Comparison of ENCODE assay signal across 8 mouse cellular contexts in the genomic region with DNA sequence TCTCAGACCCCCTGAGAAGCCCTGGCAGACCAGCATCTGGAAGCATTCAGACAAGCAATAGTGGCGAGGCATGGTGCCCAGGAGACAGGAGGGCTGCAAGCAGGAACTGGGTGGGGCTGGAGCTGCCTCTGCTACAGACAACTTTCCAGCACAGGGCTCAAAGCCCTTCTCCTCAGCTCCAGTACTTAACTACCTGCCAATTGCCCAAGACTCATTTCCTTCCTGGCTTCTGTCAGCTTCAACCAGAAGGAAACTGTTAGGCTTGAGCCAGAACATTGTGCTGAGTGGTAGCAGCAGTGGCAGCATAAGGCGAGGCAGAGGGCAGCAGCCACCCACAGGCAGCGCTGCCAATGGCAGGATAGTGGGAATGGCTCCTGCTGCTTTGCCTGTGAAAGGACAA.
DNase-seq lines count a peak whose midpoint lies in the region; ATAC-seq lines count a peak whose summit lies in the region.

No protein-coding gene starts in this region.

- no peak overlapping the region for H3K27ac ChIP-seq in heart, embryonic 14.5 days (replicated peaks in 1 of 2; ENCODE audit: control insufficient read depth in 1 of 2, insufficient read depth in 1 of 2, low read depth in 2 of 2, low read length in 2 of 2)
- no peak overlapping the region for H3K27ac ChIP-seq in embryonic facial prominence, embryonic 11.5 days (replicated peaks; ENCODE audit: low read depth, low read length)
- H3K27ac ChIP-seq in midbrain, embryonic 16.5 days (ENCODE audit: low read length) = no peak overlapping the region

- H3K36me3 ChIP-seq in heart, embryonic 14.5 days (ENCODE audit: control insufficient read depth, insufficient read depth, low read length) = no peaks in the 10 kb centered on the region
- no peaks in the 10 kb centered on the region for H3K36me3 ChIP-seq in embryonic facial prominence, embryonic 11.5 days (replicated peaks; ENCODE audit: control insufficient read depth, insufficient read depth, low read depth, low read length)
- no peaks in the 10 kb centered on the region for H3K36me3 ChIP-seq in midbrain, embryonic 16.5 days (ENCODE audit: control insufficient read depth, insufficient read depth, low read length)

- no peaks in the 10 kb centered on the region for H3K4me1 ChIP-seq in heart, embryonic 14.5 days (ENCODE audit: control insufficient read depth in 2 of 2, insufficient read depth in 2 of 2, low read length in 2 of 2)
- H3K4me1 ChIP-seq in embryonic facial prominence, embryonic 11.5 days (ENCODE audit: control insufficient read depth, insufficient read depth, low read length) = no peaks in the 10 kb centered on the region
- no peaks in the 10 kb centered on the region for H3K4me1 ChIP-seq in midbrain, embryonic 16.5 days (ENCODE audit: control insufficient read depth, insufficient read depth, low read length)

- no peaks in the 10 kb centered on the region for H3K9me3 ChIP-seq in heart, embryonic 14.5 days (ENCODE audit: control insufficient read depth, low read length)
- H3K9me3 ChIP-seq in embryonic facial prominence, embryonic 11.5 days (replicated peaks; ENCODE audit: control insufficient read depth, low read length) = no peaks in the 10 kb centered on the region
- H3K9me3 ChIP-seq in midbrain, embryonic 16.5 days (replicated peaks; ENCODE audit: control insufficient read depth, low read length, poor library complexity, severe bottlenecking) = no peaks in the 10 kb centered on the region

- no peak overlapping the region for H3K4me2 ChIP-seq in heart, embryonic 14.5 days (ENCODE audit: low read length)
- no peak overlapping the region for H3K4me2 ChIP-seq in embryonic facial prominence, embryonic 11.5 days (ENCODE audit: low read depth, low read length)
- H3K4me2 ChIP-seq in midbrain, embryonic 16.5 days (ENCODE audit: low read length) = no peak overlapping the region

- intact Hi-C loops in heart, postnatal 10 days (cut with DNase I) = no loop called here

- H3K4me3 ChIP-seq in heart, embryonic 14.5 days (ENCODE audit: control insufficient read depth in 1 of 2, insufficient read depth in 1 of 2, low read depth in 1 of 2, low read length in 2 of 2) = no peak overlapping the region
- H3K4me3 ChIP-seq in embryonic facial prominence, embryonic 11.5 days (ENCODE audit: low read depth, low read length) = no peak overlapping the region
- H3K4me3 ChIP-seq in midbrain, embryonic 16.5 days (ENCODE audit: low read depth, low read length) = no peak overlapping the region

- no peak for DNase-seq in heart, postnatal 10 days
- peak; percentile 56 for DNase-seq in adrenal gland, postnatal 14 days
- DNase-seq in embryonic facial prominence, embryonic 11.5 days (ENCODE audit: low spot score) = peak; percentile 30
- peak; percentile 41 to 44 for DNase-seq in layer of hippocampus, adult 18-20 months (ENCODE audit: low spot score in 2 of 2)
- DNase-seq in MN1 (ENCODE audit: low spot score) = no peak
- DNase-seq in spleen, adult 18-20 months = no peak

- WGBS in heart, embryonic 14.5 days = 40% methylated on average over 3 of the region's 3 CpGs
- 44% methylated on average over 3 of the region's 3 CpGs for WGBS in embryonic facial prominence, embryonic 11.5 days
- WGBS in midbrain, embryonic 16.5 days = 52% methylated on average over 3 of the region's 3 CpGs

- H3K27me3 ChIP-seq in heart, embryonic 14.5 days (ENCODE audit: control insufficient read depth, insufficient read depth, low read length) = no peaks in the 10 kb centered on the region
- H3K27me3 ChIP-seq in embryonic facial prominence, embryonic 11.5 days (ENCODE audit: control insufficient read depth, insufficient read depth, low read length) = no peaks in the 10 kb centered on the region
- H3K27me3 ChIP-seq in midbrain, embryonic 16.5 days (ENCODE audit: control insufficient read depth, insufficient read depth, low read depth, low read length) = no peaks in the 10 kb centered on the region

- ATAC-seq in heart, embryonic 14.5 days (ENCODE audit: insufficient number of reproducible peaks, insufficient read depth, low FRiP score, low read depth) = peak; percentile 54
- ATAC-seq in embryonic facial prominence, embryonic 11.5 days (replicated peaks; ENCODE audit: insufficient number of reproducible peaks, low FRiP score, low TSS enrichment, low read depth) = peak; percentile 67; the same call in 1 of the 2 replicates
- peak; percentile 39; the same call in 1 of the 2 replicates for ATAC-seq in midbrain, embryonic 16.5 days

- no peak overlapping the region for H3K9ac ChIP-seq in heart, embryonic 14.5 days (ENCODE audit: low read length)
- H3K9ac ChIP-seq in embryonic facial prominence, embryonic 11.5 days (replicated peaks; ENCODE audit: low read length) = no peak overlapping the region
- no peak overlapping the region for H3K9ac ChIP-seq in midbrain, embryonic 16.5 days (ENCODE audit: low read depth, low read length)

Comparison
In these comparisons a context has a peak if more than half of its experiments do, and no peak if none do; other contexts are left out.
1. DNase-seq: peak in adrenal gland, postnatal 14 days (single experiment), embryonic facial prominence, embryonic 11.5 days (single experiment) and layer of hippocampus, adult 18-20 months (2 of 2); none in heart, postnatal 10 days (0 of 2), MN1 (single experiment) and spleen, adult 18-20 months (0 of 2).
2. Peak in every context shown above with its lines, with median percentiles within 50 percentile points of each other: ATAC-seq.